Mouse (Mus musculus): ENCODE measurements at regions not wholly inside any gene's neighbourhood (a gene's known extent, or its start where the extent isn't known, plus 50 kb on each side); places are given as distances from the start of the nearest gene placed in this dataset.
"Not testable (repeated sequence)": the region's sequence is repeated elsewhere in the genome, so short reads cannot be mapped to it uniquely, and the experiment has no call there.

DNA sequence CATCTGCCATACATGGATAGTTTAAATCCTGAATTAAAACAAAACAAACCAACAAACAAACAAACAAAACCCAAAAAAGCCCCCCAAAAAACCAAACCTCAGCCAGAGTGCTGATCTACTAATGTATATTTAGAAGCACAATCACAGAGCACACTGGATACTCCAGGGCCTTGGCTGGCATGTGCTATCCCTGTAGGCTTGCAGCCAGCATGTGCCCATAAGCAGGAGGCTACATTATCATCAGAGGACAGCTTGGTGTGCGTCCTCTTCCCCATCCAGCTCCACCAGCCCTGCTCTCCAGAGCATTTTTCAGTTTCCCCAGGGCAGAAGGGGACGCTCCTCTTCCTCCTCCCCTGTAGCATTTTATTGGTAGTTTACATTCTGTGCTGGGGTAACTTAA is 198.9 kb downstream of the Mterf1b start:
- no peaks in the 10 kb centered on the region for H3K27me3 ChIP-seq (ENCODE audit: insufficient read depth, low read length)
- ATAC-seq (replicated peaks; ENCODE audit: low FRiP score, low read depth) (no peak), DNase-seq (ENCODE audit: low spot score) (no peak)
- H3K27ac ChIP-seq, result no peak overlapping the region
- no peaks in the 10 kb centered on the region for H3K9me3 ChIP-seq (replicated peaks; ENCODE audit: low read length)
- H3K4me1 ChIP-seq (replicated peaks; ENCODE audit: insufficient read depth, low read length), result no peaks in the 10 kb centered on the region
- H3K9ac ChIP-seq (ENCODE audit: low read depth, low read length), result no peak overlapping the region
- WGBS, result 59% methylated on average over 2 of the region's 2 CpGs
- no peak overlapping the region for H3K4me3 ChIP-seq (replicated peaks; ENCODE audit: low read depth, low read length)
- H3K36me3 ChIP-seq (ENCODE audit: insufficient read depth, low read length), result no peaks in the 10 kb centered on the region
- H3K4me2 ChIP-seq (ENCODE audit: low read length), result no peak overlapping the region
- no peak for TF ChIP-seq CTCF (IDR thresholded peaks at IDR 0.05; ENCODE audit: low read depth)

DNA sequence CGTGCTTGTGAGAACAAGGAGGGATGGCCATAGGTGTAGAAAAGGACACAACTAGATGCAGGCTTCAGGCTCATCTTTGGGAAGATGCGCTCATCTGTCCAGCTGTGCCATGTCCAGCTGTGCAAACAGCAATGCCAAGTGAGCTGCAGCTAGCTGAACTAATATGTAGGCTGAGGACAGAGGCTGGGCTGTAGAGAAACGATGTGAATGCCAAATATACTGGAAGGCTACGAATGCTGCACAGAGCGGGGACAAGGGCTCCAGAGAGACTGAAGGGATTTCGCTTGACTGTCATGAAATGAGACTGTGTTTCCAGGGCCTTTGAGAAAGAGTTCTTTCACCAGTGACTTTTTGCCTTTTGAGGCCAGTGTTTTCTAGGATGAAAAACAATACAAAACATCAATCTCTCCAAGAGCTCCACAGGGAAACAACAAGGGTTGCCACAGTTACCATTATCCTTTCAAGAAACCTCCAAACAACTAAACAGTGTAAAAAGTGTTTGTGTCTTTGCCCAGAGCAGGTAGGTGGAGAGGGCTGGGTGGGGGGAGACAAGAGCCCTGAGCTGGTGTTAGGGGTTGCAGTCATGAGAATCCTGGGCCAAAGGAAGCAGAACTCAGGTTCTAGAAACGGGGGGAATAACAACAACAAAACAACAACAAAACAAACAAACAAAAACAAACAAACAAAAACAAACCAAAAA is 202.3 kb downstream of the Mterf1b start:
- not testable (repeated sequence) for H3K9me3 ChIP-seq (replicated peaks; ENCODE audit: low read length); DNase-seq (ENCODE audit: low spot score); H3K4me1 ChIP-seq (replicated peaks; ENCODE audit: insufficient read depth, low read length); H3K27ac ChIP-seq; H3K36me3 ChIP-seq (ENCODE audit: insufficient read depth, low read length); H3K4me3 ChIP-seq (replicated peaks; ENCODE audit: low read depth, low read length); H3K4me2 ChIP-seq (ENCODE audit: low read length); ATAC-seq (replicated peaks; ENCODE audit: low FRiP score, low read depth); H3K27me3 ChIP-seq (ENCODE audit: insufficient read depth, low read length); H3K9ac ChIP-seq (ENCODE audit: low read depth, low read length)
- 74% methylated on average over 6 of the region's 7 CpGs for WGBS

DNA sequence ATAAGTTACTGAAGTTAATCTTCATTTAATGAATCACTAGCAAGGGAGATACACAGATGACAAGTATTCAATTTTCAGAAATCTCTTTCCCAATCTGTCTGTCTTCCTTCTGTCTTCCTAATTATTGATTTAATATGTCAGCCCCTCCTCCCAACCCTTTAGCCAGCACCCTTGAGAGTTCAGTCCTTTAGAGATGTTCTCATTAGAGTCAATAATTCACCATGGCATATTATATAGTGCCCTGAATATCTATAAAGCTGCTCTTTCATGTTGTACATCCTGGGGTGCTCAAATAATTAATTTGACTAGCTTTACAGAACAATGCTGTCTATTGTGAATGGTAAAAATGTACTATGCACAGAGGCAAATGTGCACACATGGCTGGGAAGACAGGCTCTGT is 205.9 kb downstream of the Mterf1b start:
- DNase-seq (ENCODE audit: low spot score), result no peak
- no peaks in the 10 kb centered on the region for H3K4me1 ChIP-seq (replicated peaks; ENCODE audit: insufficient read depth, low read length)
- TF ChIP-seq CTCF (IDR thresholded peaks at IDR 0.05; ENCODE audit: low read depth), result no peak
- no peak for ATAC-seq (replicated peaks; ENCODE audit: low FRiP score, low read depth)
- no peak overlapping the region for H3K27ac ChIP-seq
- no peak overlapping the region for H3K4me3 ChIP-seq (replicated peaks; ENCODE audit: low read depth, low read length)
- no peaks in the 10 kb centered on the region for H3K27me3 ChIP-seq (ENCODE audit: insufficient read depth, low read length)
- H3K9me3 ChIP-seq (replicated peaks; ENCODE audit: low read length), result no peaks in the 10 kb centered on the region
- H3K9ac ChIP-seq (ENCODE audit: low read depth, low read length), result no peak overlapping the region
- H3K36me3 ChIP-seq (ENCODE audit: insufficient read depth, low read length), result no peaks in the 10 kb centered on the region
- H3K4me2 ChIP-seq (ENCODE audit: low read length), result no peak overlapping the region

DNA sequence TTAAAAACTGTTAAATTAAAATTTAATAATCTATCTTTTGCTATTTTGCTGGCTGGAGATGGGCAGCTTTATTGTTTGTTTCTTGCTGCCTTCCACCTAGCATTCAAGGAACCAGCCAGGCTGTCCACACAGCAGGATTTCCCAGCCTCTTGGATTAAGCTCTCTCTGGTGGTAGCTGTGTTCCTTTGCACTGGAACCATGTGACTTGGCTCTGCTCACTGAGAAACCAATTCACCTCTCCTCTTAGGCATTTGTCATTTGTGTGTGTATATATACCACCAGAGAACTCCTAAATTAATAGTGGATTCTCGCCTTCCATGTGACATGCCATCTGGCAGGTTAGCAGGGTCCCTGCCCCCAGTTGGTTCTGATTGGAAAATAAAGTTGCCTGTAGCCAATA is 225.6 kb downstream of the Mterf1b start:
- no peak for TF ChIP-seq CTCF (IDR thresholded peaks at IDR 0.05; ENCODE audit: low read depth)
- ATAC-seq (replicated peaks; ENCODE audit: low FRiP score, low read depth) (no peak), DNase-seq (ENCODE audit: low spot score) (no peak)
- no peak overlapping the region for H3K9ac ChIP-seq (ENCODE audit: low read depth, low read length)
- no peak overlapping the region for H3K4me2 ChIP-seq (ENCODE audit: low read length)
- no peaks in the 10 kb centered on the region for H3K9me3 ChIP-seq (replicated peaks; ENCODE audit: low read length)
- no peaks in the 10 kb centered on the region for H3K36me3 ChIP-seq (ENCODE audit: insufficient read depth, low read length)
- no peak overlapping the region for H3K27ac ChIP-seq
- no peaks in the 10 kb centered on the region for H3K4me1 ChIP-seq (replicated peaks; ENCODE audit: insufficient read depth, low read length)
- WGBS, result 83% methylated on average over 1 of the region's 1 CpGs
- no peak overlapping the region for H3K4me3 ChIP-seq (replicated peaks; ENCODE audit: low read depth, low read length)
- no peaks in the 10 kb centered on the region for H3K27me3 ChIP-seq (ENCODE audit: insufficient read depth, low read length)

Measured in kidney, postnatal 0 days (tissue).